Mouse (Mus musculus) CH12.LX (cell line): ENCODE measurements at regions not wholly inside any gene's neighbourhood (a gene's known extent, or its start where the extent isn't known, plus 50 kb on each side); places are given as distances from the start of the nearest gene placed in this dataset.

Experiments used
- DNase-seq: peaks from one replicate; pipeline ENCODE4 v3.0.0-alpha.2; 2013; ENCODE audit errors: extremely low read depth
- H3K27ac ChIP-seq: 2 replicates; pipeline ENCODE4 v1.5.1; 2012; ENCODE audit warnings: low read depth, mild to moderate bottlenecking, control low read depth, moderate library complexity; ENCODE audit not compliant: insufficient read depth
- H3K27me3 ChIP-seq: replicated peaks from 2 replicates; pipeline ENCODE3; 2012; ENCODE audit warnings: inconsistent platforms
- H3K36me3 ChIP-seq, 2 experiments: replicated peaks in 1 of 2; 2 replicates each; pipeline versions ENCODE3 to v1.6.1; 2012; ENCODE audit warnings: inconsistent platforms in 1 of 2, low read length in 1 of 2, mild to moderate bottlenecking in 1 of 2, mixed read lengths in 1 of 2, moderate library complexity in 1 of 2; ENCODE audit not compliant: control insufficient read depth in 1 of 2, insufficient read depth in 1 of 2
- H3K4me1 ChIP-seq, 2 experiments: 2 replicates each; pipeline ENCODE4 v1.6.1; 2012; ENCODE audit warnings: inconsistent platforms in 1 of 2, moderate library complexity in 1 of 2; ENCODE audit not compliant: insufficient read depth in 2 of 2, control insufficient read depth in 1 of 2
- H3K4me2 ChIP-seq: 2 replicates; pipeline ENCODE4 v1.6.1; 2012; ENCODE audit warnings: low read depth, mild to moderate bottlenecking, control low read depth; ENCODE audit not compliant: poor library complexity, insufficient read depth, severe bottlenecking
- H3K4me3 ChIP-seq, 3 experiments: fragments of 150-350 bp in 1 of 3; sonication (generic) in 1 of 3; replicated peaks in 1 of 3; 2 replicates each; pipeline versions ENCODE3 to v1.5.1; 2011 to 2012; ENCODE audit warnings: low read depth in 2 of 3, low read length in 2 of 3, mild to moderate bottlenecking in 2 of 3, moderate library complexity in 2 of 3, control low read depth in 1 of 3, improper control_type of control experiment in 1 of 3, inconsistent platforms in 1 of 3, mixed read lengths in 1 of 3; ENCODE audit not compliant: poor library complexity in 1 of 3
- H3K79me2 ChIP-seq: replicated peaks from 2 replicates; pipeline ENCODE4 v1.6.1; 2012; ENCODE audit warnings: mild to moderate bottlenecking, moderate library complexity; ENCODE audit not compliant: control insufficient read depth, poor library complexity, insufficient read depth, severe bottlenecking; ENCODE audit errors: extremely low read depth
- H3K9ac ChIP-seq: 2 replicates; pipeline ENCODE4 v1.6.1; 2012; ENCODE audit warnings: low read depth, mild to moderate bottlenecking, control low read depth, moderate library complexity; ENCODE audit not compliant: insufficient read depth
- H3K9me3 ChIP-seq: replicated peaks from 2 replicates; pipeline ENCODE3; 2012; ENCODE audit warnings: low read length, inconsistent platforms, mixed read lengths
- CHD1 ChIP-seq: IDR thresholded peaks from 2 replicates; pipeline ENCODE4 v1.6.1; 2012; ENCODE audit warnings: low read depth, low read length, improper control_type of control experiment, inconsistent platforms
- E2F4 ChIP-seq: IDR thresholded peaks from 2 replicates; pipeline ENCODE4 v1.6.1; 2011; ENCODE audit warnings: low read depth, low read length, improper control_type of control experiment; ENCODE audit not compliant: insufficient replicate concordance
- EP300 ChIP-seq: IDR thresholded peaks from 2 replicates; pipeline ENCODE4 v1.6.1; 2011; ENCODE audit warnings: low read length, improper control_type of control experiment
- ETS1 ChIP-seq: conservative IDR thresholded peaks from 2 replicates; pipeline ENCODE4 v1.6.1; 2012; ENCODE audit warnings: low read depth, mild to moderate bottlenecking, inconsistent platforms, low read length, improper control_type of control experiment, moderate library complexity
- GABPA ChIP-seq: IDR thresholded peaks from 2 replicates; pipeline ENCODE4 v1.6.1; 2012; ENCODE audit warnings: low read depth, low read length, improper control_type of control experiment, inconsistent platforms; ENCODE audit not compliant: insufficient replicate concordance
- HCFC1 ChIP-seq: IDR thresholded peaks from 2 replicates; pipeline ENCODE4 v1.6.1; 2012; ENCODE audit warnings: low read depth, mild to moderate bottlenecking, inconsistent platforms, low read length, improper control_type of control experiment
- IRF4 ChIP-seq: IDR thresholded peaks from 2 replicates; pipeline ENCODE4 v1.6.1; 2014; ENCODE audit warnings: low read depth, mild to moderate bottlenecking, inconsistent platforms, low read length, improper control_type of control experiment
- JUND ChIP-seq: conservative IDR thresholded peaks from 2 replicates; pipeline ENCODE4 v1.6.1; 2011; ENCODE audit warnings: low read depth, low read length, improper control_type of control experiment
- KAT2A ChIP-seq: IDR thresholded peaks from 2 replicates; pipeline ENCODE4 v1.6.1; 2012; ENCODE audit warnings: low read length, improper control_type of control experiment, inconsistent platforms; ENCODE audit not compliant: insufficient replicate concordance
- MEF2A ChIP-seq: IDR thresholded peaks from 2 replicates; pipeline ENCODE4 v1.6.1; 2014; ENCODE audit warnings: low read depth, mild to moderate bottlenecking, inconsistent platforms, low read length, improper control_type of control experiment, borderline replicate concordance
- MYC ChIP-seq: IDR thresholded peaks from 2 replicates; pipeline ENCODE4 v1.6.1; 2011; ENCODE audit warnings: low read depth, mild to moderate bottlenecking, improper control_type of control experiment, low read length
- RCOR1 ChIP-seq: conservative IDR thresholded peaks from 2 replicates; pipeline ENCODE4 v1.6.1; 2012; ENCODE audit warnings: low read depth, mild to moderate bottlenecking, inconsistent platforms, low read length, improper control_type of control experiment
- SIN3A ChIP-seq: IDR thresholded peaks from 2 replicates; pipeline ENCODE4 v1.6.1; 2012; ENCODE audit warnings: low read length, improper control_type of control experiment, inconsistent platforms
- TBP ChIP-seq: conservative IDR thresholded peaks from 2 replicates; pipeline ENCODE4 v1.6.1; 2011; ENCODE audit warnings: low read depth, low read length, improper control_type of control experiment
- TCF12 ChIP-seq: IDR thresholded peaks from 2 replicates; pipeline ENCODE4 v1.6.1; 2014; ENCODE audit warnings: low read depth, mild to moderate bottlenecking, inconsistent platforms, low read length, improper control_type of control experiment
- ZKSCAN1 ChIP-seq: IDR thresholded peaks from 2 replicates; pipeline ENCODE4 v1.6.1; 2012; ENCODE audit warnings: low read depth, inconsistent platforms, low read length, improper control_type of control experiment, borderline replicate concordance
- dilution Hi-C: fragments of 300-500 bp; cut with MboI; formaldehyde crosslinking; loops from 2 replicates; pipeline ENCODE4 v1.14.3; 2020; ENCODE audit warnings: low sequenced_read_pairs; ENCODE audit not compliant: extremely low pct_unique_long_range_greater_than_20kb, extremely low pct_ligation_motif_present
- in situ Hi-C: fragments of 300-500 bp; cut with MboI; formaldehyde crosslinking; loops from 3 replicates; pipeline ENCODE4 v1.14.3; 2019; ENCODE audit warnings: low sequenced_read_pairs, low pct_ligation_motif_present, low pct_unique_long_range_greater_than_20kb, mixed read lengths

GRCm38 (mm10) chr12:12541076-12542070 lies 279.4 kb downstream of the Fam49a start:
- dilution Hi-C loops (no loop called here), in situ Hi-C loops (no loop called here)
- TF ChIP-seq MYC (no peak), ZKSCAN1 (no peak), JUND (no peak), TBP (no peak), CHD1 (no peak)
- no peak for DNase-seq
- Histone ChIP-seq H3K9ac (no peak overlapping the region), H3K27me3 (no peaks in the 10 kb centered on the region), H3K27ac (no peak overlapping the region), H3K4me1 (peaks cover 0 to 7% of the 10 kb centered on the region in 2 experiments; a peak in 1 of 4 replicates), H3K9me3 (no peaks in the 10 kb centered on the region), H3K79me2 (no peaks in the 10 kb centered on the region), H3K36me3 (no peaks in the 10 kb centered on the region), H3K4me3 (no peak overlapping the region), H3K4me2 (no peak overlapping the region)

- H3K27me3 ChIP-seq = no peaks in the 10 kb centered on the region
- no peaks in the 10 kb centered on the region for H3K36me3 ChIP-seq
- H3K4me3 ChIP-seq = no peak overlapping the region
- H3K9me3 ChIP-seq = no peaks in the 10 kb centered on the region
- dilution Hi-C loops = no loop called here
- H3K4me2 ChIP-seq = no peak overlapping the region
- no peaks in the 10 kb centered on the region for H3K4me1 ChIP-seq
- TF ChIP-seq TCF12 (no peak), HCFC1 (no peak), RCOR1 (no peak), JUND (no peak), CHD1 (no peak), SIN3A (no peak), GABPA (no peak), KAT2A (no peak), E2F4 (no peak), EP300 (no peak), MEF2A (no peak), ETS1 (no peak), IRF4 (no peak)
- no peak for DNase-seq
- in situ Hi-C loops = no loop called here
- no peak overlapping the region for H3K9ac ChIP-seq
- H3K27ac ChIP-seq = no peak overlapping the region
- no peaks in the 10 kb centered on the region for H3K79me2 ChIP-seq
Observed at GRCm38 (mm10) chr12:12539291-12539690, 277.4 kb downstream of the Fam49a start.
